Mouse (Mus musculus) Patski (cell line): Measurements from ENCODE around the gene Ppy. TPM values are rescaled to one million over a fixed set of nuclear protein-coding genes. Genes with fewer than 3 reads are reported as not detected.

ENCODE experiments used
- ATAC-seq: fragments of 100-300 bp; one replicate; pipeline ENCODE4 v1.8.0; 2021
- CTCF ChIA-PET: fragments of 350-600 bp; sonication (Branson Sonifier 250); formaldehyde crosslinking; loops from one replicate; lab custom pipeline; 2022; ENCODE audit warnings: inconsistent platforms; lab: Charles Lee
- POLR2A ChIA-PET: fragments of 350-600 bp; sonication (Branson Sonifier 250); formaldehyde crosslinking; loops from one replicate; lab custom pipeline; 2022; ENCODE audit warnings: antibody characterized with exemption, inconsistent platforms; lab: Charles Lee
- DNase-seq: peaks from one replicate; pipeline ENCODE4 v3.0.0-alpha.2; 2011; ENCODE audit warnings: low read depth, low spot score
- H3K27me3 ChIP-seq: fragments of 371-371 bp; one replicate; pipeline ENCODE4 v1.5.1; 2021
- CTCF ChIP-seq: fragments of 100-300 bp; IDR thresholded peaks from one replicate; pipeline ENCODE4 v1.5.1; 2021
- in situ Hi-C: fragments of 300-500 bp; cut with MboI; formaldehyde crosslinking; loops from 3 replicates; pipeline ENCODE4 v1.11.1; 2018; ENCODE audit warnings: low pct_unique_long_range_greater_than_20kb, mixed read lengths
- polyA plus RNA-seq: library from polyadenylated mRNA; unstranded; gene quantifications from one replicate; pipeline ENCODE4 v1.2.3, GENCODE M21; 2021

The Ppy gene
- polyA plus RNA-seq, 1 experiment from 2014 or later, result not detected

GRCm38 (mm10) chr11:102070426-102070825 is 30.7 kb downstream of the Ppy start:
- TF ChIP-seq CTCF, result no peak
- in situ Hi-C loops, result no loop called here
- POLR2A ChIA-PET, result interaction anchor here (0.5 kb wide), 1 partner anchor 213 kb away, joined by 3 read pairs; no protein-coding TSS in a partner anchor
- H3K27me3 ChIP-seq, result no peaks in the 10 kb centered on the region
- CTCF ChIA-PET, result no interaction called here
- ATAC-seq (no peak), DNase-seq (no peak)

GRCm38 (mm10) chr11:102069633-102070032 is 31.5 kb downstream of the Ppy start:
- H3K27me3 ChIP-seq, result no peaks in the 10 kb centered on the region
- no peak for TF ChIP-seq CTCF
- no peak for ATAC-seq
- ChIA-PET CTCF (interaction anchor here (1.1 to 2.7 kb wide), 3 partner anchors 15 to 198 kb away, joined by 3 to 7 read pairs (median 6); no protein-coding TSS in a partner anchor), POLR2A (no interaction called here)
- no peak for DNase-seq
- in situ Hi-C loops, result loop anchor here (5.0 kb wide), 1 partner anchor 68 kb away; no protein-coding TSS in a partner anchor

- TF ChIP-seq CTCF, result peak; percentile 60
- no peaks in the 10 kb centered on the region for H3K27me3 ChIP-seq
- ATAC-seq (no peak), DNase-seq (no peak)
- in situ Hi-C loops, result loop anchor here (5.0 kb wide), 1 partner anchor 68 kb away; no protein-coding TSS in a partner anchor
- POLR2A ChIA-PET, result interaction anchor here (0.6 kb wide), 1 partner anchor 52 kb away, joined by 3 read pairs; no protein-coding TSS in a partner anchor
- CTCF ChIA-PET, result interaction anchor here (1.1 to 2.7 kb wide), 3 partner anchors 15 to 198 kb away, joined by 3 to 7 read pairs (median 6); no protein-coding TSS in a partner anchor
Observed at GRCm38 (mm10) chr11:102068969-102069368, 32.1 kb downstream of the Ppy start.

GRCm38 (mm10) chr11:102063076-102063475 is 38.0 kb downstream of the Ppy start:
- no peak for ATAC-seq
- ChIA-PET POLR2A (no interaction called here), CTCF (interaction anchor here (0.7 to 1.8 kb wide), 2 partner anchors 9 to 33 kb away, joined by 3 to 6 read pairs; no protein-coding TSS in a partner anchor)
- no peaks in the 10 kb centered on the region for H3K27me3 ChIP-seq
- TF ChIP-seq CTCF, result no peak
- DNase-seq, result no peak
- in situ Hi-C loops, result no loop called here

- CTCF ChIA-PET, result interaction anchor here (0.7 to 3.3 kb wide), 7 partner anchors 9 to 77 kb away, joined by 3 to 9 read pairs (median 7); no protein-coding TSS in a partner anchor
- H3K27me3 ChIP-seq, result no peaks in the 10 kb centered on the region
- POLR2A ChIA-PET, result interaction anchor here (0.9 kb wide), 1 partner anchor 186 kb away, joined by 3 read pairs; no protein-coding TSS in a partner anchor
- ATAC-seq, result no peak
- DNase-seq, result no peak
- in situ Hi-C loops, result no loop called here
- no peak for TF ChIP-seq CTCF
Observed at GRCm38 (mm10) chr11:102061941-102062473, 39.1 kb downstream of the Ppy start.

GRCm38 (mm10) chr11:102061236-102061940 is 39.7 kb downstream of the Ppy start:
- CTCF ChIA-PET, result interaction anchor here (0.7 to 3.3 kb wide), 9 partner anchors 9 to 79 kb away, joined by 3 to 9 read pairs (median 6); no protein-coding TSS in a partner anchor
- POLR2A ChIA-PET, result interaction anchor here (0.9 to 1.0 kb wide), 2 partner anchors 98 to 187 kb away, joined by 3 to 6 read pairs; no protein-coding TSS in a partner anchor
- H3K27me3 ChIP-seq, result no peaks in the 10 kb centered on the region
- peak; percentile 95 for TF ChIP-seq CTCF
- ATAC-seq, result no peak
- no peak for DNase-seq
- in situ Hi-C loops, result no loop called here

GRCm38 (mm10) chr11:102053847-102054246 is 47.3 kb downstream of the Ppy start:
- ChIA-PET POLR2A (interaction anchor here (0.5 to 1.1 kb wide), 2 partner anchors 14 to 374 kb away, joined by 3 read pairs; no protein-coding TSS in a partner anchor), CTCF (interaction anchor here (1.1 to 2.9 kb wide), 5 partner anchors 9 to 87 kb away, joined by 3 to 26 read pairs (median 3); partner anchors contain the start of gene Cd300lg)
- no peak for ATAC-seq
- peak; percentile 76 for TF ChIP-seq CTCF
- in situ Hi-C loops, result no loop called here
- DNase-seq, result no peak
- H3K27me3 ChIP-seq, result no peaks in the 10 kb centered on the region

- DNase-seq (no peak), ATAC-seq (no peak)
- POLR2A ChIA-PET, result no interaction called here
- in situ Hi-C loops, result no loop called here
- no peaks in the 10 kb centered on the region for H3K27me3 ChIP-seq
- no peak for TF ChIP-seq CTCF
- CTCF ChIA-PET, result interaction anchor here (0.8 to 2.9 kb wide), 7 partner anchors 9 to 88 kb away, joined by 3 to 26 read pairs (median 3); partner anchors contain the start of gene Cd300lg
Observed at GRCm38 (mm10) chr11:102053183-102053582, 47.9 kb downstream of the Ppy start.

GRCm38 (mm10) chr11:102052697-102053096 is 48.4 kb downstream of the Ppy start:
- ATAC-seq (no peak), DNase-seq (no peak)
- H3K27me3 ChIP-seq, result no peaks in the 10 kb centered on the region
- POLR2A ChIA-PET, result no interaction called here
- in situ Hi-C loops, result no loop called here
- TF ChIP-seq CTCF, result no peak
- CTCF ChIA-PET, result interaction anchor here (0.8 to 2.9 kb wide), 4 partner anchors 9 to 67 kb away, joined by 3 to 26 read pairs (median 4); partner anchors contain the start of gene Cd300lg

GRCm38 (mm10) chr11:102051954-102052353 is 49.2 kb downstream of the Ppy start:
- ATAC-seq (no peak), DNase-seq (no peak)
- no peaks in the 10 kb centered on the region for H3K27me3 ChIP-seq
- ChIA-PET CTCF (interaction anchor here (1.1 to 2.0 kb wide), 3 partner anchors 10 to 65 kb away, joined by 3 to 6 read pairs (median 3); partner anchors contain the start of gene Dusp3), POLR2A (no interaction called here)
- TF ChIP-seq CTCF, result no peak
- in situ Hi-C loops, result no loop called here
